Mouse (Mus musculus) colon, adult 2 months (tissue): Measurements from ENCODE around the gene Cmss1. TPM values are rescaled to one million over a fixed set of nuclear protein-coding genes. Genes with fewer than 3 reads are reported as not detected.

Source experiments
- polyA plus RNA-seq: library from polyadenylated mRNA; depleted of rRNA; stranded (reverse); fragments of >200 nt; gene quantifications from 2 replicates; pipeline ENCODE4 v1.2.3, GENCODE M21; 2012; rRNA removed

Cmss1 gene
- 3.8 and 4.2 TPM in 2 replicates for polyA plus RNA-seq

GRCm38 (mm10) chr16:57606444-57607227 lies at the start of gene Cmss1:
TSS of gene Cmss1 (minus strand) at chr16:57606864.

GRCm38 (mm10) chr16:57352751-57353150 lies 253.9 kb downstream of the Cmss1 start, which contains the start of gene Filip1l:
TSS of gene Filip1l (plus strand) at chr16:57353093.

GRCm38 (mm10) chr16:57292765-57293164 lies 313.9 kb downstream of the Cmss1 start, which contains the start of gene Tmem30c:
TSS of gene Tmem30c (minus strand) at chr16:57292865.

Other genes with a start within 250 kb of the Cmss1 start
- 4.3 and 7.1 TPM in 2 replicates for gene Col8a1, start 147.9 kb upstream of the Cmss1 start, polyA plus RNA-seq